Mouse (Mus musculus) brain, embryonic 14.5 days (tissue): ENCODE measurements around the gene Fbxo33.

Source experiments
- CTCF ChIP-seq: fragments of 200-500 bp; IDR thresholded peaks from 2 replicates; pipeline ENCODE4 v1.5.1; 2012; ENCODE audit warnings: inconsistent platforms, mild to moderate bottlenecking, moderate library complexity, borderline replicate concordance; ENCODE audit not compliant: insufficient read depth, insufficient read length; ENCODE audit errors: extremely low read depth
- POLR2A ChIP-seq: fragments of 200-500 bp; IDR thresholded peaks from 2 replicates; pipeline ENCODE4 v1.6.1; 2012; ENCODE audit warnings: mild to moderate bottlenecking, inconsistent platforms, borderline replicate concordance; ENCODE audit not compliant: poor library complexity, insufficient read depth, insufficient read length, severe bottlenecking; ENCODE audit errors: extremely low read depth

DNA sequence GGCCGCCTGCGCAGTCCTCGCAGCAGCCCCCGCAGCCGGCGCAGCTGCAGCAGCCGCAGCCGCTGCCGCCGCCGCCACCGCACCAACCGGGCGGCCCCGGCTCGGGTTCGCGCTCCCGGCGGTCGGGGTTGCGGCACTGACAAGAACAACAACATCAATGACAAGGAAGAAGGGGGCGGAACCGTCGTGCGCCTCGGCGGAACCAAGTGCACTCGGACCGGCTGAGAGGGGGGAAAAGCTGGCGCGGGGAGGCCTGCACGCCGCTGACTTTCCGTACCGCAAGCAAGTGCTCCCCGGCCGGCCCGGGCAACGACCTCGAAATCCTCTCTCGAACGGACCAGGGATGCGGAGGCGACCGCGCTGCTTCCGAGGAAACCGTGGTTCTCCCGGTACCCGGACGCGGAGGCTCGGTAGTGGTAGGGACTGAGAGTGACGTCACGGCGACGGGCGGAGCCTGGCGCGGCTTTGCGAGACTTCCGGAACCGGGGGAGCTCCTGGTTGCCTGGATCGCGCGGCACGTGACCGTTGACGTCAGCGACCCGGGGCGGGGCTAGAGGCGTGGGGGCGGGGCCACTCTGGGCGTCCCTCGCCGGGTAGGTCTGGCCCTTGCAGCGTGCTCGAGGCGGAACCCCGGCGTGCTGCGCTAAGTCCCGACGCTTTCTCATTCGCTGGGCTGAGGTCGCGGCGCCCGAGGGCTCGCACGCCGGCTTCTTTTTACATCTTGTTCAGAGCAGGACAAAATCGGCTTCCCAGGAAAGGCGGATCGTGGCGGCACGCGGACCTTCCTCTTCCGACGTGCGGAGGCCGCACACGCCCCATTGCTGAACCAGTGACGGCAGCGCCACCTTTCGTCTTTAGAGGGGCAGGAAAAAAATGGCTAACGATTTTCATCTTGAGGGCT, at the start of gene Fbxo33:
- TF ChIP-seq CTCF (peak; percentile 69), POLR2A (peak; percentile 54)
